Mouse (Mus musculus) hindbrain, embryonic 15.5 days (tissue): Measurements from ENCODE around the gene Pigf. TPM values are rescaled to one million over a fixed set of nuclear protein-coding genes. Genes with fewer than 3 reads are reported as not detected.
A peak's percentile ranks its signal among the peaks of the same experiment; 100 is the strongest.
"Not testable (repeated sequence)": the region's sequence is repeated elsewhere in the genome, so short reads cannot be mapped to it uniquely, and the experiment has no call there.

ENCODE experiments used
- ATAC-seq: fragments of 200-750 bp; cut with Nextera tagmentation; 2 replicates; pipeline ENCODE4 v1.8.0; 2017; ENCODE audit warnings: low read depth, moderate number of reproducible peaks, moderate TSS enrichment; ENCODE audit not compliant: low FRiP score
- H3K27ac ChIP-seq: fragments of 300-500 bp; sonication (generic); replicated peaks from 2 replicates; pipeline ENCODE4 v1.5.1; 2015; ENCODE audit warnings: mild to moderate bottlenecking, inconsistent platforms
- H3K27me3 ChIP-seq: fragments of 300-500 bp; sonication (generic); 2 replicates; pipeline ENCODE4 v1.6.1; 2015; ENCODE audit warnings: control low read depth, inconsistent platforms
- H3K36me3 ChIP-seq: fragments of 300-500 bp; sonication (generic); 2 replicates; pipeline ENCODE4 v1.6.1; 2015; ENCODE audit warnings: control low read depth, inconsistent platforms
- H3K4me1 ChIP-seq: fragments of 300-500 bp; sonication (generic); replicated peaks from 2 replicates; pipeline ENCODE4 v1.6.1; 2015; ENCODE audit warnings: control low read depth, inconsistent platforms
- H3K4me2 ChIP-seq: fragments of 300-500 bp; sonication (generic); 2 replicates; pipeline ENCODE4 v1.6.1; 2015; ENCODE audit warnings: moderate library complexity, mild to moderate bottlenecking, inconsistent platforms
- H3K4me3 ChIP-seq: fragments of 300-500 bp; sonication (generic); 2 replicates; pipeline ENCODE4 v1.5.1; 2015; ENCODE audit warnings: mild to moderate bottlenecking, inconsistent platforms
- H3K9ac ChIP-seq: fragments of 300-500 bp; sonication (generic); 2 replicates; pipeline ENCODE4 v1.6.1; 2015; ENCODE audit warnings: inconsistent platforms
- H3K9me3 ChIP-seq: fragments of 300-500 bp; sonication (generic); 2 replicates; pipeline ENCODE4 v1.6.1; 2016; ENCODE audit warnings: control low read depth, inconsistent platforms
- WGBS: fragments of 180-500 bp; shearing (Covaris S2); methylation state at CpG from one replicate; pipeline ENCODE4 v1.1.7; 2015; 5-methylcytosine and 5-hydroxymethylcytosine counted together
- polyA plus RNA-seq: library from polyadenylated mRNA; unstranded; fragments of >200 nt; fragmentation: Nextera tagmentation; extraction: Ambion mirVana; gene quantifications from 2 replicates; pipeline ENCODE4 v1.2.1, GENCODE M21; 2015

Pigf gene
- 30.6 and 32.7 TPM in 2 replicates for polyA plus RNA-seq

DNA sequence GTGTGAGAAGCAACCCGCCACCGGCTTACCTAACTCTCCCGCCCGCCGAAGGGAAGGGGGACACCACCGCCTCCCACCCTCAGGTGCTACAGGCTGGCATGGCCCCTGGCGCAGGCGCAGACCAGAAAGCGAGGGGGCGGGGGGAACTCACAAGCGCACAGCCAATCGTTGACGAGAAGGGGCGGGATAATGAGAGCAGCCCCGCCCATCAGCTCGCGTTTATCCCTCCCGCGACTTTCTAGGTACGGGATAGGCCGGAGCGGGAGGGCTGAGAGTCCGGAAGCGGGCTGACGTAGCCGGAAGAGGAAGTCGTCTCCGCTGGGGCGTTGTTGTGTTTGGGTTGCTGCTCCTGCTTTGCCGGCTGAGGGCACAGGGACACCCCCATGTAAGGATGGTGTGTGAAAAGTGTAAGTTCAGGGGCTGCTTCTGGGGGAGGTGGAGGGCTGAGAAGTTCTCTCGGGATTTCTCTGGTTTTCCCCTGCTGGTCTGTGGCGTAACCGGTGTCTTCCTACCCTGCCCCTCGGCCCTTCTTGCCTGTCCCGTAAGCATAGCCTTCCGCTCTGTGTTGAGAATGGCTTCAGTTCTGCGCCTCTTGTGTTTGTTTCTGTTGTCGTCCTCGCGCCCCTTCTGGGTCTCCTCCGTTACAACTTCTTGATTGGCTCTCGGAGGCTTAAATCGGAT, at the start of gene Pigf, which contains the start of gene Cript:
TSS of gene Pigf (minus strand) at position 138 of the 681 bp plus-strand sequence.
TSS of gene Cript (plus strand) at position 282 of the 681 bp plus-strand sequence.
- H3K27ac ChIP-seq: peak within 1 kb of the TSS; percentile 69
- H3K9me3 ChIP-seq: no peaks in the 10 kb centered on the region
- H3K4me3 ChIP-seq: peak within 1 kb of the TSS; percentile 53
- H3K36me3 ChIP-seq: peaks cover 12% of the 10 kb centered on the region
- peak; percentile 100 for ATAC-seq
- peak within 1 kb of the TSS; percentile 84 for H3K4me2 ChIP-seq
- no peaks in the 10 kb centered on the region for H3K27me3 ChIP-seq
- WGBS: under 1% methylated on average over 43 of the region's 43 CpGs
- H3K4me1 ChIP-seq: peaks cover 20% of the 10 kb centered on the region
- peak within 1 kb of the TSS; percentile 63 for H3K9ac ChIP-seq

DNA sequence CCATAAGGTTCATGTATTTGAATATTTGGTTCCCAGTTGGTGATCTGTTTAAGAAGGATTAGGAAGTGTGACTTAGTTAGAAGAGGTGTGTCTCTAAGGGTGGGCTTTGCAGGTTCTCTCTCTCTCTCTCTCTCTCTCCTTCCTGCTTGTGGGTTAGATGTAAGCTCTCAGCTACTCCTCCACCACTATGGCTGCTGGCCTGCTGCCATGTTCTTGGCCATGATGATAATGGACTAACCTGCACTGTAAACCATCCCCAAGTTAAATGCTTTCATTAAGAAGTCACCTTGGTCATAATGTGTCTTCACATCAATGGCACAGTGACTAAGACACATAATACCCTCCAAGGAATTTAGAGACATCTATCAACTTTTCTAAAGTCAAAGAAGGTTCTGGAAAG, 48.3 kb upstream of the Pigf start:
- Histone ChIP-seq H3K27ac (no peak overlapping the region), H3K4me2 (no peak overlapping the region), H3K9me3 (no peaks in the 10 kb centered on the region), H3K4me3 (no peak overlapping the region), H3K27me3 (no peaks in the 10 kb centered on the region), H3K36me3 (no peaks in the 10 kb centered on the region), H3K9ac (no peak overlapping the region), H3K4me1 (no peaks in the 10 kb centered on the region)
- no peak for ATAC-seq

DNA sequence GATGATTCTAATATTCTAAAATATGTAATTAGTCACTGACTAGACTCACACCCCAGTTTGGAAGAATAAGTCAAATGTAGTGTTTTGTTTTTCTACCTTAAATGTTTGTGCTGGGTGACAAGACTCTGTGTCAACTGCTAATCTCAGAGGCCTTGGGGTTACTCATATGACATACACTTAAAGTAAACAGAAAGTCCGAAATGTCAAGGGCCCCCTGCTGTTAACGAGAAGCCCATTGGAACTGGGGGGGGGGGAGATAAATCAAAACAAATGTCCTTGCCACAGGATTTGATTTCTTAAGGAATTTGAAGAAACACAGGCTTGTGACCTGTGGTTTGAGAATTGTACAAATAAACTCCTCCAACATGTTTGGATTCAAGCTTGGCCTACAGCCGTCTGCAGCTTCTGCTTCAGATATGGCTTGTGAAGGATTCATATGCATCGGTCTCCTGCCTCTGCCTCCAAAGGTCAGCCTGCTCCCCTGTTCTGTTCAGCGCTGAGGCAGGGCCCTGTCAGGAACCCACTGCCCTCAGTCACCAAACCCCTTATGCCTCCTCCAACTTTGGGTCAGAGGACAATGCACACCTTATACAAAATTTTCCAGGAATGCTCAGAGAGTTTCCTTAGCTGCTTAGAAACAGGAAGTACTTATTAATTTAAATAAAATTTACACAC, 47.7 kb upstream of the Pigf start:
- H3K4me2 ChIP-seq: no peak overlapping the region
- no peaks in the 10 kb centered on the region for H3K27me3 ChIP-seq
- no peak overlapping the region for H3K27ac ChIP-seq
- 81% methylated on average over 5 of the region's 5 CpGs for WGBS
- no peak overlapping the region for H3K9ac ChIP-seq
- no peak for ATAC-seq
- no peaks in the 10 kb centered on the region for H3K36me3 ChIP-seq
- H3K4me1 ChIP-seq: no peaks in the 10 kb centered on the region
- no peak overlapping the region for H3K4me3 ChIP-seq
- H3K9me3 ChIP-seq: no peaks in the 10 kb centered on the region

DNA sequence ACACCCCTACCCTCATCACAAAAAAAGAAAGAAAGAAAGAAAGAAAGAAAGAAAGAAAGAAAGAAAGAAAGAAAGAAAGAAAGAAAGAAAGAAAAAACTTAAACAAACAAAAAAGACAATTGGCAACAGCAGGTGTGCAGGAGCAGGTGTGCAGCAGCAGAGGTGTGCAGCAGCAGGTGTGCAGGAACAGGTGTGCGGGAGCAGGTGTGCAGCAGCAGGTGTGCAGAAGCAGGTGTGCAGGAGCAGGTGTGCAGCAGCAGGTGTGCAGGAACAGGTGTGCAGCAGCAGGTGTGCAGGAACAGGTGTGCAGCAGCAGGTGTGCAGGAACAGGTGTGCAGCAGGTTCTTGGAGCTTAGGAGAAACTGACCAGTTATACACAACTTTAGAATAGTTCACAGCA, 47.0 kb upstream of the Pigf start:
- not testable (repeated sequence) for H3K27me3 ChIP-seq, H3K36me3 ChIP-seq, H3K9ac ChIP-seq, H3K27ac ChIP-seq, H3K4me3 ChIP-seq, H3K4me1 ChIP-seq, H3K4me2 ChIP-seq, ATAC-seq, H3K9me3 ChIP-seq
- 96% methylated on average over 1 of the region's 1 CpGs for WGBS

DNA sequence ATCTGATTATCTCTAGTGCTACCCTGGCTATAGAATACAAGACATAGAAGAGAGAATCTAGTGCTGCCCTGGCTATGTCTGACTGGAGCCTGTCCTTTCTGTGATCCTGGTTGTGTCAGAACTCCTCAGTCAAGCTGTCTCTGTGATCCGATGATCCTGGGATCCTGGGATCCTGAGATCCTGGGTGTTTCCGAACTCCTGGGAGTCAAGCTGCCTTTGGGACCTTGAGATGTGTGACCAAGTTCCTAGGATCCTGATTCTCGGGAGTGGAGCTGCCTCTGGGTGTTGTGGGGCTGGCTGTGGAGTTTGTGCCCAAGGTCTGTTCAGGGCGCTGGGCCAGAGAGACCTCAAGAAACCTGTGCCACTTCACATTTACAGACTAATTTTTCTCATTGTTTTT, 43.8 kb upstream of the Pigf start:
- no peaks in the 10 kb centered on the region for H3K36me3 ChIP-seq
- no peak overlapping the region for H3K4me2 ChIP-seq
- no peaks in the 10 kb centered on the region for H3K4me1 ChIP-seq
- WGBS: 96% methylated on average over 4 of the region's 4 CpGs
- H3K27me3 ChIP-seq: no peaks in the 10 kb centered on the region
- no peak overlapping the region for H3K4me3 ChIP-seq
- no peak overlapping the region for H3K9ac ChIP-seq
- H3K27ac ChIP-seq: no peak overlapping the region
- no peak for ATAC-seq
- H3K9me3 ChIP-seq: no peaks in the 10 kb centered on the region

- ATAC-seq: no peak
- Histone ChIP-seq H3K4me2 (no peak overlapping the region), H3K9ac (no peak overlapping the region), H3K9me3 (no peaks in the 10 kb centered on the region), H3K27me3 (no peaks in the 10 kb centered on the region), H3K36me3 (no peaks in the 10 kb centered on the region), H3K4me1 (no peaks in the 10 kb centered on the region), H3K27ac (no peak overlapping the region), H3K4me3 (no peak overlapping the region)
- whole genome bisulfite sequencing: 76% methylated on average over 6 of the region's 6 CpGs
These were observed 38.8 kb upstream of the Pigf start for GRCm38 (mm10) chr17:87063969-87064368.

- H3K36me3 ChIP-seq: no peaks in the 10 kb centered on the region
- H3K27ac ChIP-seq: no peak overlapping the region
- no peak overlapping the region for H3K4me3 ChIP-seq
- H3K27me3 ChIP-seq: no peaks in the 10 kb centered on the region
- H3K9me3 ChIP-seq: no peaks in the 10 kb centered on the region
- no peak for ATAC-seq
- H3K9ac ChIP-seq: no peak overlapping the region
- 82% methylated on average over 7 of the region's 7 CpGs for WGBS
- H3K4me2 ChIP-seq: no peak overlapping the region
- no peaks in the 10 kb centered on the region for H3K4me1 ChIP-seq
These were observed 38.3 kb upstream of the Pigf start for GRCm38 (mm10) chr17:87063461-87063860.

DNA sequence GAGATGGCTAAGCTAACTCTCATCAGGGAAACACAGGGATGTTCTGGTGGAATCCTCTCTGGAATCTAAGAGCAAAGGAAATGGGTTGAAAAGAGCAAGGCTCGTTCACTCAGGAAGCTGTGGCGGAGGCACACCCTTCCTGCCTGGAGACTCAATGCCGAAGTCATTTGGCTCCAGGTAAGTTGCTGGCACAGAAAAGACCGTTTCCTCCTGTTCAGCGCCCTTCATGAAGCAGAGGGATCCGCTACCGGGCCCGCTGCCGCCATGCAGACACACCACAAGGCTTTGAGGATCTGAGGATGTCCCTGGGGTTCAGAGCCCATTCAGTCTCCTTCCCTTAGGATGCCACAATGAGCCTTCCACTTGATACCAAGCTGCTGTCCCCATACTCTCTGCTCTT, 37.4 kb upstream of the Pigf start:
- no peak overlapping the region for H3K9ac ChIP-seq
- ATAC-seq: no peak
- H3K4me1 ChIP-seq: no peaks in the 10 kb centered on the region
- H3K9me3 ChIP-seq: no peaks in the 10 kb centered on the region
- no peaks in the 10 kb centered on the region for H3K36me3 ChIP-seq
- no peak overlapping the region for H3K4me3 ChIP-seq
- H3K4me2 ChIP-seq: no peak overlapping the region
- no peaks in the 10 kb centered on the region for H3K27me3 ChIP-seq
- H3K27ac ChIP-seq: no peak overlapping the region
- 94% methylated on average over 9 of the region's 9 CpGs for WGBS

- no peak overlapping the region for H3K27ac ChIP-seq
- H3K4me2 ChIP-seq: no peak overlapping the region
- H3K4me3 ChIP-seq: no peak overlapping the region
- no peaks in the 10 kb centered on the region for H3K27me3 ChIP-seq
- no peak for ATAC-seq
- H3K4me1 ChIP-seq: no peaks in the 10 kb centered on the region
- no peak overlapping the region for H3K9ac ChIP-seq
- no peaks in the 10 kb centered on the region for H3K36me3 ChIP-seq
- WGBS: 67% methylated on average over 8 of the region's 8 CpGs
- H3K9me3 ChIP-seq: no peaks in the 10 kb centered on the region
These were observed 32.5 kb upstream of the Pigf start for GRCm38 (mm10) chr17:87057486-87058266.

GRCm38 (mm10) chr17:87056761-87057160, 31.6 kb upstream of the Pigf start:
- H3K4me1 ChIP-seq: no peaks in the 10 kb centered on the region
- H3K9ac ChIP-seq: no peak overlapping the region
- no peaks in the 10 kb centered on the region for H3K9me3 ChIP-seq
- no peak for ATAC-seq
- H3K36me3 ChIP-seq: no peaks in the 10 kb centered on the region
- no peak overlapping the region for H3K4me2 ChIP-seq
- no peaks in the 10 kb centered on the region for H3K27me3 ChIP-seq
- no peak overlapping the region for H3K4me3 ChIP-seq
- no peak overlapping the region for H3K27ac ChIP-seq
- 93% methylated on average over 7 of the region's 7 CpGs for WGBS

GRCm38 (mm10) chr17:87055663-87056062, 30.5 kb upstream of the Pigf start:
- H3K36me3 ChIP-seq: no peaks in the 10 kb centered on the region
- no peak overlapping the region for H3K4me3 ChIP-seq
- H3K27ac ChIP-seq: no peak overlapping the region
- no peak overlapping the region for H3K9ac ChIP-seq
- no peaks in the 10 kb centered on the region for H3K4me1 ChIP-seq
- WGBS: 72% methylated on average over 1 of the region's 1 CpGs
- no peak overlapping the region for H3K4me2 ChIP-seq
- no peaks in the 10 kb centered on the region for H3K27me3 ChIP-seq
- no peak for ATAC-seq
- H3K9me3 ChIP-seq: no peaks in the 10 kb centered on the region

- no peak overlapping the region for H3K27ac ChIP-seq
- H3K27me3 ChIP-seq: no peaks in the 10 kb centered on the region
- no peaks in the 10 kb centered on the region for H3K9me3 ChIP-seq
- H3K4me3 ChIP-seq: no peak overlapping the region
- whole genome bisulfite sequencing: 40% methylated on average over 5 of the region's 5 CpGs
- peak; percentile 80 for ATAC-seq
- no peaks in the 10 kb centered on the region for H3K4me1 ChIP-seq
- H3K36me3 ChIP-seq: no peaks in the 10 kb centered on the region
- no peak overlapping the region for H3K9ac ChIP-seq
- no peak overlapping the region for H3K4me2 ChIP-seq
These were observed 29.8 kb upstream of the Pigf start for GRCm38 (mm10) chr17:87055051-87055459.
